Mouse (Mus musculus) liver, postnatal 0 days (tissue): ENCODE data around the gene Pcgf6. TPM values are rescaled to one million over a fixed set of nuclear protein-coding genes. Genes with fewer than 3 reads are reported as not detected.
A peak's percentile ranks its signal among the peaks of the same experiment; 100 is the strongest.

Experiments used
- ATAC-seq: fragments of 200-750 bp; cut with Nextera tagmentation; 2 replicates; pipeline ENCODE4 v1.8.0; 2017; ENCODE audit warnings: mild to moderate bottlenecking, moderate library complexity
- DNase-seq: peaks from one replicate; pipeline ENCODE4 v3.0.0-alpha.2; 2016
- H3K27ac ChIP-seq: fragments of 300-500 bp; sonication (generic); 2 replicates; pipeline ENCODE4 v1.5.1; 2014; ENCODE audit warnings: antibody characterized with exemption, moderate library complexity, mild to moderate bottlenecking, low read depth
- H3K27me3 ChIP-seq: fragments of 300-500 bp; sonication (generic); 2 replicates; pipeline ENCODE4 v1.6.1; 2014; ENCODE audit warnings: low read length, control low read depth, mixed read lengths; ENCODE audit not compliant: insufficient read depth
- H3K36me3 ChIP-seq: fragments of 300-500 bp; sonication (generic); replicated peaks from 2 replicates; pipeline ENCODE4 v1.6.1; 2014; ENCODE audit warnings: mild to moderate bottlenecking, control low read depth, low read length, moderate library complexity, mixed read lengths; ENCODE audit not compliant: insufficient read depth
- H3K4me1 ChIP-seq: fragments of 300-500 bp; sonication (generic); 2 replicates; pipeline ENCODE4 v1.6.1; 2014; ENCODE audit warnings: antibody characterized with exemption, mild to moderate bottlenecking, control low read depth; ENCODE audit not compliant: insufficient read depth
- H3K4me2 ChIP-seq: fragments of 300-500 bp; sonication (generic); 2 replicates; pipeline ENCODE4 v1.6.1; 2014; ENCODE audit warnings: low read depth, mild to moderate bottlenecking, low read length, moderate library complexity, mixed read lengths
- H3K4me3 ChIP-seq: fragments of 300-500 bp; sonication (generic); 2 replicates; pipeline ENCODE4 v1.5.1; 2014; ENCODE audit warnings: low read depth, low read length
- H3K9ac ChIP-seq: fragments of 300-500 bp; sonication (generic); replicated peaks from 2 replicates; pipeline ENCODE4 v1.6.1; 2014; ENCODE audit warnings: mild to moderate bottlenecking, moderate library complexity
- H3K9me3 ChIP-seq: fragments of 300-500 bp; sonication (generic); 2 replicates; pipeline ENCODE4 v1.6.1; 2016; ENCODE audit warnings: mild to moderate bottlenecking, control low read depth, low read length, mixed read lengths
- CTCF ChIP-seq: sonication (generic); IDR thresholded peaks from 2 replicates; pipeline ENCODE4 v1.5.1; 2016; ENCODE audit warnings: antibody characterized with exemption, low read depth
- EP300 ChIP-seq: IDR thresholded peaks from 2 replicates; pipeline ENCODE4 v1.6.1; 2016; ENCODE audit warnings: antibody characterized with exemption, low read depth, mild to moderate bottlenecking
- WGBS: fragments of 180-500 bp; shearing (Covaris S2); extraction: QIAGEN DNeasy Blood & Tissue Kit; methylation state at CpG from one replicate; pipeline ENCODE4 v1.1.7; 2014; ENCODE audit not compliant: insufficient replicate concordance; 5-methylcytosine and 5-hydroxymethylcytosine counted together
- polyA plus RNA-seq: library from polyadenylated mRNA; unstranded; fragments of >200 nt; fragmentation: Nextera tagmentation; extraction: Ambion mirVana; gene quantifications from 2 replicates; pipeline ENCODE4 v1.2.1, GENCODE M21; 2015

Gene Pcgf6
- polyA plus RNA-seq, 1 experiment from 2014 or later, result 7.7 TPM

- Histone ChIP-seq H3K27me3 (peaks cover 43% of the 10 kb centered on the region), H3K4me2 (no peak overlapping the region), H3K27ac (no peak overlapping the region), H3K9ac (no peak overlapping the region), H3K9me3 (no peaks in the 10 kb centered on the region), H3K4me1 (peaks cover 13% of the 10 kb centered on the region), H3K36me3 (no peaks in the 10 kb centered on the region), H3K4me3 (no peak overlapping the region)
- ATAC-seq, result no peak
- WGBS, result 36% methylated on average over 6 of the region's 6 CpGs
- no peak for TF ChIP-seq EP300
- TF ChIP-seq CTCF, result no peak
- DNase-seq, result no peak
Measured at GRCm38 (mm10) chr19:47019326-47019725, 31.4 kb downstream of the Pcgf6 start.

- H3K27me3 ChIP-seq, result peaks cover 51% of the 10 kb centered on the region
- 36% methylated on average over 2 of the region's 2 CpGs for WGBS
- ATAC-seq, result no peak
Measured at GRCm38 (mm10) chr19:47018330-47018729, 32.4 kb downstream of the Pcgf6 start.

DNA sequence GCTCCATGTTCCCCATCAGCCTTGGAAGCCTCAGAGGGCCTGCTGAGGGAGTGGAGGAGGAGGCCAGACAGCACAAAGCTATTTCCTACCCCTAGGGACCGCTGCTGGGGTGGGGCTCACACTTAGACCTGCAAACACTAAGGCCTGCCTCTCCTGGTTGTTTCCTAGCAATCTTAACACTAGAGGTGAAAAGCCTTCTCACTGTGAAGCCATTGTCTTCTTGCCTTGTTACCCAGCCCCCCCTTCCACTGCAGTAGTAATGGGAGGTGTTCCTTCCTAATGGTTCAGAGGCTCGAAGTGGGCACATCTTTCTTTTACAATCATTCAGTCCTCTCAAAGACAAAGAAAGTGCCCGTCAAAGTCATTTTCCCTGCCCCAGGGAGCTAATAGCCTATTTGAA lies 32.9 kb downstream of the Pcgf6 start:
- TF ChIP-seq CTCF, result no peak
- no peak for TF ChIP-seq EP300

More at GRCm38 (mm10) chr19:47018330-47018729, 32.4 kb downstream of the Pcgf6 start:
- H3K27ac ChIP-seq, result no peak overlapping the region
- no peak overlapping the region for H3K4me2 ChIP-seq
- H3K4me3 ChIP-seq, result no peak overlapping the region
- peaks cover 16% of the 10 kb centered on the region for H3K4me1 ChIP-seq
- no peak for TF ChIP-seq EP300
- no peaks in the 10 kb centered on the region for H3K36me3 ChIP-seq
- H3K9ac ChIP-seq, result no peak overlapping the region
- DNase-seq, result no peak
- no peaks in the 10 kb centered on the region for H3K9me3 ChIP-seq

GRCm38 (mm10) chr19:47016487-47016886 lies 34.2 kb downstream of the Pcgf6 start:
- Histone ChIP-seq H3K27me3 (peaks cover 69% of the 10 kb centered on the region), H3K4me2 (no peak overlapping the region), H3K4me1 (peaks cover 16% of the 10 kb centered on the region), H3K4me3 (no peak overlapping the region), H3K27ac (no peak overlapping the region), H3K9ac (no peak overlapping the region), H3K36me3 (no peaks in the 10 kb centered on the region), H3K9me3 (no peaks in the 10 kb centered on the region)
- WGBS, result 2% methylated on average over 15 of the region's 15 CpGs
- TF ChIP-seq CTCF (no peak), EP300 (no peak)
- DNase-seq, result peak; percentile 83
- ATAC-seq, result no peak

More for the DNA sequence above, 32.9 kb downstream of the Pcgf6 start:
- no peak for DNase-seq
- Histone ChIP-seq H3K9ac (no peak overlapping the region), H3K4me2 (no peak overlapping the region), H3K27ac (no peak overlapping the region), H3K36me3 (no peaks in the 10 kb centered on the region), H3K4me1 (peaks cover 16% of the 10 kb centered on the region), H3K4me3 (no peak overlapping the region), H3K9me3 (no peaks in the 10 kb centered on the region), H3K27me3 (peaks cover 56% of the 10 kb centered on the region)
- WGBS, result 6% methylated on average over 3 of the region's 3 CpGs
- ATAC-seq, result no peak

GRCm38 (mm10) chr19:47015965-47016364 lies 34.7 kb downstream of the Pcgf6 start:
- Histone ChIP-seq H3K9ac (no peak overlapping the region), H3K4me3 (no peak overlapping the region), H3K9me3 (no peaks in the 10 kb centered on the region), H3K27ac (no peak overlapping the region), H3K4me2 (no peak overlapping the region), H3K36me3 (no peaks in the 10 kb centered on the region), H3K4me1 (peaks cover 16% of the 10 kb centered on the region), H3K27me3 (peaks cover 69% of the 10 kb centered on the region)
- ATAC-seq, result no peak
- DNase-seq, result no peak
- no peak for TF ChIP-seq CTCF
- TF ChIP-seq EP300, result no peak
- 6% methylated on average over 9 of the region's 9 CpGs for WGBS

DNA sequence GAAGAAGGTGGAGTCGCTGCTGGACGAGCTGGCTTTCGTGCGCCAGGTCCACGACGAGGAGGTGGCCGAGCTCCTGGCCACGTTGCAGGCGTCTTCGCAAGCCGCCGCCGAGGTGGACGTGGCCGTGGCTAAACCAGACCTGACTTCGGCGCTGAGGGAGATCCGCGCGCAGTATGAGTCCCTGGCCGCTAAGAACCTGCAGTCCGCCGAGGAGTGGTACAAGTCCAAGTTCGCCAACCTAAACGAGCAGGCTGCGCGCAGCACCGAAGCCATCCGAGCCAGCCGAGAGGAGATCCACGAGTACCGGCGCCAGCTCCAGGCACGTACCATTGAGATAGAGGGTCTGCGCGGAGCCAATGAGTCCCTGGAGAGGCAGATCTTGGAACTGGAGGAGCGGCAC lies 35.3 kb downstream of the Pcgf6 start:
- H3K4me2 ChIP-seq, result peak overlapping the region; percentile 66
- no peak overlapping the region for H3K9ac ChIP-seq
- no peak for DNase-seq
- TF ChIP-seq CTCF (no peak), EP300 (no peak)
- WGBS, result 4% methylated on average over 37 of the region's 37 CpGs
- ATAC-seq, result no peak
- H3K4me1 ChIP-seq, result peaks cover 16% of the 10 kb centered on the region
- H3K27ac ChIP-seq, result no peak overlapping the region
- H3K36me3 ChIP-seq, result no peaks in the 10 kb centered on the region
- H3K4me3 ChIP-seq, result peak overlapping the region; percentile 40
- H3K27me3 ChIP-seq, result peaks cover 69% of the 10 kb centered on the region
- no peaks in the 10 kb centered on the region for H3K9me3 ChIP-seq
